Mouse (Mus musculus): Measurements from ENCODE around the gene B4gat1. TPM values are rescaled to one million over a fixed set of nuclear protein-coding genes. Genes with fewer than 3 reads are reported as not detected.
"Not testable (repeated sequence)": the region's sequence is repeated elsewhere in the genome, so short reads cannot be mapped to it uniquely, and the experiment has no call there.

The B4gat1 gene
- polyA plus RNA-seq, 1 experiment: 104 TPM

- Histone ChIP-seq H3K27ac (ENCODE audit: insufficient read depth, low read length) (peak within 1 kb of the TSS; percentile 98), H3K27me3 (ENCODE audit: control insufficient read depth, insufficient read depth, low read length) (no peaks in the 10 kb centered on the region), H3K4me1 (ENCODE audit: control insufficient read depth, insufficient read depth, low read length) (peaks cover 10% of the 10 kb centered on the region), H3K4me3 (replicated peaks; ENCODE audit: insufficient read depth, low read depth, low read length) (peak within 1 kb of the TSS; percentile 64)
- DNase-seq: peak; percentile 80
- TF ChIP-seq POLR2A (IDR thresholded peaks at IDR 0.05; ENCODE audit: borderline replicate concordance, insufficient read depth, low read length) (peak; percentile 69; the same call in 1 of the 2 replicates), CTCF (IDR thresholded peaks at IDR 0.05; ENCODE audit: borderline replicate concordance, insufficient read depth, low read depth, low read length) (no peak)
- WGBS: under 1% methylated on average over 54 of the region's 69 CpGs
Measured at GRCm38 (mm10) chr19:5085145-5085863, 46.7 kb downstream of the B4gat1 start, which contains the start of gene Tmem151a. TSS of gene Tmem151a (minus strand) at chr19:5085531.

DNA sequence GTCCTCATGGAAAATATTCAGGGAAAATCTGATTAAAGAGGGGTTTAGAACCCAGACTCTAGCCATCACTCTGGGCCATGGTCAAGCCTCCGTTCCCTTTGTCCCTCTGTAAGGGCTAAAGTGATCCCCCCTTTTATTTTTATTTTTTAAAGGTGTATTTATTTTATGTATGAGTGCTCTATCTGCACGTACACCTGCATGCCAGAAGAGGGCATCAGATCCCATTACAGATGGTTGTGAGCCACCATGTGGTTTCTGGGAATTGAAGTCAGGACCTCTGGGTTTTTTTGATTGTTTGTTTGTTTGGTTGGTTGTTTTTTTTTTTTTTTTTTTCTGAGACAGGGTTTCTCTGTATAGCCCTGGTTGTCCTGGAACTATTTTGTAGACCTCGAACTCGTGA, 47.9 kb downstream of the B4gat1 start:
- not testable (repeated sequence) for H3K4me1 ChIP-seq (ENCODE audit: control insufficient read depth, insufficient read depth, low read length); H3K27ac ChIP-seq (ENCODE audit: insufficient read depth, low read length); H3K27me3 ChIP-seq (ENCODE audit: control insufficient read depth, insufficient read depth, low read length); DNase-seq; H3K4me3 ChIP-seq (replicated peaks; ENCODE audit: insufficient read depth, low read depth, low read length)
- 65% methylated on average over 4 of the region's 4 CpGs for WGBS
- TF ChIP-seq CTCF (IDR thresholded peaks at IDR 0.05; ENCODE audit: borderline replicate concordance, insufficient read depth, low read depth, low read length): peak; percentile 17; the same call in 1 of the 2 replicates

DNA sequence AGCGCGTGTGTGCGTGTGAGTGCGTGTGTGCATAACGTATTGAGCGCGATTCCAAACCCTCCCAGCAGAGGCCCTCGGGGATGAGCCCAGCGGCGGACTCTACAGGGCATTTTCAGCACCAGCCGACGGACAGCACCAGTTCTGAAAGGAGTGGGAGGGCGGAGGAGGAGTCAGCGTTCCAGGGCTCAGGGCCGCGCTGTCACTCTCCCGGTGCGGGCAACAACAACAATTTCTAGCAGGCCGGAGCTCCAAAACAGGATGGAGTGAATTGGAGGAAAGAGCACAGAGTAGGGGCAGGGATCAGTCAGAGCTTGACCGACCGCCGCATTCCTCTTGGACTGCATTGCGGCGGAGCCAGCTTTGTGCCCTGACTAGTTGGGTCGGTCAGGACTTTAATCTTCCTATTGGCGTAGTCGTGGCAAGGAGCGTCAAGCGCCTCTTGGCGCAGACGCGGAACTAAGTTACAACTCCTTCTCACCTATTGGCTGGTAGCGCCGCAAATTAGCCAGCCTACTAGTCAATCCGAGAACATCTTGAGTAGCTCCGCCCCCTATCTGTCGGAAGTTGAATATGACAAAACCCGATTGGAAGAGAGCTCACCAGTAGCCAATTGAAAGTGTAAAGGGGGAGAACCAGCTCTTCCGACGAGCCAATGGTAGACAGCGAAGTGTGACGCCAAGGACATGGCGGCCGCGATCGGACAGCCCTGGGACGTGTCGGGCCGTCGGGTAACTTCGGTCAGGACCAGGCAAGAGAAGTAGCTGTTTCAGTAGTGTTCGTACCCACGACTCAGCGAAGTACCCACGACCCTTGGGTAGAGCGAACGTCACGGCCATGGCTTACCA, 49.5 kb downstream of the B4gat1 start, which contains the start of gene Yif1a:
TSS of gene Yif1a (plus strand) at position 655 of the 845 bp plus-strand sequence.
- under 1% methylated on average over 58 of the region's 58 CpGs for WGBS
- peaks cover 5% of the 10 kb centered on the region for H3K4me1 ChIP-seq (ENCODE audit: control insufficient read depth, insufficient read depth, low read length)

GRCm38 (mm10) chr19:5089324-5089723, 50.7 kb downstream of the B4gat1 start:
- Histone ChIP-seq H3K27ac (ENCODE audit: insufficient read depth, low read length) (no peak overlapping the region), H3K27me3 (ENCODE audit: control insufficient read depth, insufficient read depth, low read length) (no peaks in the 10 kb centered on the region), H3K4me1 (ENCODE audit: control insufficient read depth, insufficient read depth, low read length) (peaks cover 3% of the 10 kb centered on the region), H3K4me3 (replicated peaks; ENCODE audit: insufficient read depth, low read depth, low read length) (peak overlapping the region; percentile 88)
- 84% methylated on average over 4 of the region's 4 CpGs for WGBS
- DNase-seq: peak in 1 of 2 experiments; percentile 31
- no peak for TF ChIP-seq POLR2A (IDR thresholded peaks at IDR 0.05; ENCODE audit: borderline replicate concordance, insufficient read depth, low read length)
- TF ChIP-seq CTCF (IDR thresholded peaks at IDR 0.05; ENCODE audit: borderline replicate concordance, insufficient read depth, low read depth, low read length): no peak

More for the DNA sequence above, 49.5 kb downstream of the B4gat1 start, which contains the start of gene Yif1a:
- peak; percentile 92 to 99 for DNase-seq
- Histone ChIP-seq H3K4me3 (replicated peaks; ENCODE audit: insufficient read depth, low read depth, low read length) (peak within 1 kb of the TSS; percentile 88), H3K27ac (ENCODE audit: insufficient read depth, low read length) (peak within 1 kb of the TSS; percentile 70), H3K27me3 (ENCODE audit: control insufficient read depth, insufficient read depth, low read length) (no peaks in the 10 kb centered on the region)
- peak; percentile 68 for TF ChIP-seq POLR2A (IDR thresholded peaks at IDR 0.05; ENCODE audit: borderline replicate concordance, insufficient read depth, low read length)
- peak; percentile 43 for TF ChIP-seq CTCF (IDR thresholded peaks at IDR 0.05; ENCODE audit: borderline replicate concordance, insufficient read depth, low read depth, low read length)

Other genes starting within 250 kb of the B4gat1 start
- 77.5 and 86.1 TPM in 2 replicates for gene Rbm4, start 244.9 kb upstream of the B4gat1 start, polyA plus RNA-seq (2012; rRNA removed)
- 14.4 and 17.9 TPM in 2 replicates for gene Gm21992, start 227.2 kb upstream of the B4gat1 start, polyA plus RNA-seq (2012; rRNA removed)
- 27.4 and 32.1 TPM in 2 replicates for gene Rbm14, start 227.2 kb upstream of the B4gat1 start, polyA plus RNA-seq (2012; rRNA removed)
- gene Ccs, start 199.5 kb upstream of the B4gat1 start, polyA plus RNA-seq (2012; rRNA removed): 49.5 and 52.7 TPM in 2 replicates
- 0.62 and 0.64 TPM in 2 replicates for gene Ccdc87, start 199.5 kb upstream of the B4gat1 start, polyA plus RNA-seq (2012; rRNA removed)
- gene Ctsf, start 183.7 kb upstream of the B4gat1 start, polyA plus RNA-seq (2012; rRNA removed): 211 and 216 TPM in 2 replicates
- gene Actn3, start 160.9 kb upstream of the B4gat1 start, polyA plus RNA-seq (2012; rRNA removed): 1.7 and 2.0 TPM in 2 replicates
- gene Zdhhc24, start 160.2 kb upstream of the B4gat1 start, polyA plus RNA-seq (2012; rRNA removed): 36.2 and 37.0 TPM in 2 replicates
- 17.6 and 19.2 TPM in 2 replicates for gene Bbs1, start 132.2 kb upstream of the B4gat1 start, polyA plus RNA-seq (2012; rRNA removed)
- gene Dpp3, start 110.5 kb upstream of the B4gat1 start, polyA plus RNA-seq (2012; rRNA removed): 61.0 and 61.2 TPM in 2 replicates
- gene Peli3, start 95.7 kb upstream of the B4gat1 start, polyA plus RNA-seq (2012; rRNA removed): 22.5 and 22.6 TPM in 2 replicates
- 68.5 and 74.2 TPM in 2 replicates for gene Mrpl11, start 76.7 kb upstream of the B4gat1 start, polyA plus RNA-seq (2012; rRNA removed)
- gene Npas4, start 48.5 kb upstream of the B4gat1 start, polyA plus RNA-seq (2012; rRNA removed): 2.5 and 2.9 TPM in 2 replicates
- gene Slc29a2, start 15.0 kb upstream of the B4gat1 start, polyA plus RNA-seq (2012; rRNA removed): 23.8 and 24.0 TPM in 2 replicates
- gene AC124502.3, start 65 bp downstream of the B4gat1 start, polyA plus RNA-seq (2012; rRNA removed): 5.0 and 5.7 TPM in 2 replicates
- gene Brms1, start 2.5 kb downstream of the B4gat1 start, polyA plus RNA-seq (2012; rRNA removed): 17.6 and 20.8 TPM in 2 replicates
- 2.8 and 3.7 TPM in 2 replicates for gene Rin1, start 11.7 kb downstream of the B4gat1 start, polyA plus RNA-seq (2012; rRNA removed)
- 4.5 and 4.9 TPM in 2 replicates for gene Cd248, start 29.3 kb downstream of the B4gat1 start, polyA plus RNA-seq (2012; rRNA removed)
- gene Tmem151a, start 46.7 kb downstream of the B4gat1 start, polyA plus RNA-seq (2012; rRNA removed): 84.0 and 102 TPM in 2 replicates
- 98.4 and 103 TPM in 2 replicates for gene Yif1a, start 49.7 kb downstream of the B4gat1 start, polyA plus RNA-seq (2012; rRNA removed)
- 89.3 and 90.3 TPM in 2 replicates for gene Cnih2, start 59.7 kb downstream of the B4gat1 start, polyA plus RNA-seq (2012; rRNA removed)
- 191 and 195 TPM in 2 replicates for gene Rab1b, start 68.2 kb downstream of the B4gat1 start, polyA plus RNA-seq (2012; rRNA removed)
- gene Klc2, start 79.7 kb downstream of the B4gat1 start, polyA plus RNA-seq (2012; rRNA removed): 318 and 338 TPM in 2 replicates
- gene Pacs1, start 234.3 kb downstream of the B4gat1 start, polyA plus RNA-seq (2012; rRNA removed): 26.7 and 28.0 TPM in 2 replicates

Measured in cerebellum, adult 2 months (tissue).